Mouse (Mus musculus) kidney, postnatal 36 days (tissue): ENCODE measurements around the gene Pcbp4.

Experiments used
- DNase-seq, 2 experiments: peaks; one replicate each; pipeline ENCODE4 v3.0.0; 2021 to 2022; ENCODE audit warnings: mixed read lengths in 2 of 2

Pcbp4 gene

DNA sequence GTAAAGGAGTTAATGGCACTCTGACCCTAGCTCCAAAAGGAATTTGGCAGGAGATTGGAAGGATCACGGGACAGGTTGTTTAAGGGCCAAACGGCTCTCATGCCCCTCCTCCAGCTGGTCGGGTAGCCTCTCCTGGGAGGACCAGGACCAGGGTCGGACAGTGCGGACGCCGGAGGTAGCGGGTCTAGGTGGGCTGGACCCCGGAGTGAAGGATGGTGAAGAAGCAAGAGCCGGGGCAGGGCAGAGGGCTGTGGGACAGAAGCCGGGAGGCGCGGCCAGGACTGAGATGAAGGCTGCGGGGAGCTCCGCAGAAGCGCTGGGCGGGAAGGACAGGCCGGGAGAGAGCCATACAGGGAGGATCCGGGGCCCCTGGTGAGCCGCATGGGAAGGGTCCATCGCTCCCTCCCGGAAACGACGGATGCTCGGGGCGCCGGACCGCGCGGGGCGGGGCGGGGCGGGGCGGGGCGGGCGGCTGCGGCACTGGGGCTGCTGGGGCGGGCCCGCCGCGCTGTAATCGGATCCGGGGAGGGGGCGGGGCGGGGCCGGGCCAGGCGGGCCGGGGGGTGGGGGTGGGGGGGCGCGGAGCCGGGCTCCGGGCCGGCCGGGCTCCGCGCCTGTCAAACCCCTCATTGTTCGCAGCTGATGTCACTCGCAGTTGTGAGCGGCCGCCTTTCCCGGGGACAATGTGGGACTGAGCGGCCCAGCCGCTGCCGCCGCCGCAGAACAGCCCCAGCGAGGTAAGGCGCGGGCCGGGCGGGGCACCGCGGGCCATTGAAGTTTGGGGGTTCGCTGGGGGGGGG, at the start of gene Pcbp4:
Gene Pcbp4, plus strand, starts transcription at position 21 of the 800 bp plus-strand sequence.
- DNase-seq = peak; percentile 84 to 90

DNA sequence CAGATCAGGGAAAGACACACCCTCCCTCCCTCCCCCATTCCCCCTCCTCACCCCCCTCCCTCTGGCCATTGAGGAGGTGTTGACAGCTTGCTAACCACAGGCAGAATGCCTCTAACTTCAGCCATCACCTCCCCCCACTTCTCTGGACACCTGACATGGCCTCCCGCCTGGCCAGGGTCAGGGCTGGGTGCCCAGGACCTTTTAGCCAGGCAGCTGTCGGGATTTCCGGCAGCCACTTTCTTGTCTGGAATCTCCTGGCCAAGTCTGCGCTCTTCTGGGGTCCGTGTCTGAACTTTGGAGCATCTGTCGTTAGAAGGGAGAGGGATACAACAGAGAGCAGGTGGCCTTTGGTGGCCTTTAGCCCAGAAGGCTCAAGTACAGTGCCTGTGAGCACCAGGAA, 47.8 kb upstream of the Pcbp4 start:
- peak; percentile 66 to 75 for DNase-seq

DNA sequence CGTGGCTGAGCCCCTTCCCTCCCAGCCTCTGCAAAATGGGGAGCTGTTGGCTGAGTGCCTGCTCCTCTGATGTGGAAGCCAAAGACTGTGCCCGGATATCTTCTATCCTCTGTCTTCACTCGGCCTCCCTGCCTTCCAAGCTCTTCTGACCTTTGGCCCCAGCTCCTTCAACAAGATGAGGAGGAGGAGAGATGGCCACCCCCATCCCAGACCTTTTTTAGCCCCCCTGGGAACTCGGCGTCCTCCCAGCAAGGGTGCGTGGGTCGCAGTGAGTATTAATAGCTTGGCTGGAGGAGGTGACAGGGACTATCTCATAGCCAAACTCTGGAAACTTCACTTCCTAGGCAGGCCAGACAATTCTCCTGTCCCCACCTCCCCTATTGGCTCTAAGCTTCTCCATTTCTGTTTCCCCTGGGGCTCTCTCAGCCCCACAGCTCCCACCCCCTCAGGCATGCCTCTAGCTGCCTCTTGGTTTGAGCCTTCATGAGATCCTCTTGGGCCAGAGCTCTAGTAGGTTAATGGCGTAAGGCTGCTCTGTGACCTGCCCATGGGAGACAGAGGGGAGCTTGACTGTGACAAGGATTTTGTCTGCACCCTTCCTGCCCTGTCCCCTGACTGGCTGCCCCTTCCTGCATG, 46.5 kb upstream of the Pcbp4 start:
- peak; percentile 55 to 61 for DNase-seq

DNA sequence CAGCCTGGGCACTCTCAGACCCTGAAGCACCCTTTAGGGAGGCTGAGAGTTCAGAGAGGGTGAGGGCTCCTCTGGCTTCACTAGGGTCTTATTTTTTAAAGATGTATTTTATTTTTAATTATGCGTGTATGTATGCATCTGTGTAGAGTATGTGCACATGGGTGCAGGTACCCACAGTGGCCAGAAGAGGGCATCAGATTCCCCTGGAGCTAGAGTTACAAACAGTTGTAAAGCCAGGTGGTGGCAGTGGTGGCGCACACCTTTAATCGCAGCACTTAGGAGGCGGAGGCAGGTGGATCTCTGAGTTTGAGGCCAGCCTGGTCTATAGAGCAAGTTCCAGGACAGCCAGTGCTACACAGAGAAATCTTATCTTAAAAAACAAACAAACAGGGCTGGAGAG, 44.0 kb upstream of the Pcbp4 start:
- no peak for DNase-seq

DNA sequence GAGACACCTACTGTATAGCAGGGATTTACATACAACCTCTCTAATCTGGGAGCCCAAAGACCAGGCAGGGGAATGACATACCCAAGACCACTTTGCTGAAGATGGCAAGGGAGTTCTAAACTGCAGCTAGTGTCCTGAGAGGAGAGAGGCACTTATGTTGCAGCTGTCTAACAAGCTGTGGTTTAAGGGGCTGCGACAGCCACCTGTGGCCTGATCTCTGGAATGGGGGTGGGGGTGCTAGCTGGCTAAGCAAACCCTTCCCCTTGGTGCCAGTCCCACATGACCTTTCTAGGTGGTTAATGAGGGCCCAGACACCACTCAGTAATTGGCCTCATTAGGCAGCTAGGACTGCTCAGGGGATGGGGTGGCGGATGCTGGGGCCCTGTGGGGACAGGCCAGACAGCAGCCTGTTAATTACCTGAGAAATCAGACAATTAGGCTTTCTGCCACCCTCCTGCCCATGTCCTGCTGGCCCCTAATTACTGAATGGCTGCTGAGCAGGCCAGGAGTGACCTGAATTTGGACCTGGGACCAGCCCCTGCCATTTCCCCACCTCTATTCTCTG, 42.9 kb upstream of the Pcbp4 start:
- DNase-seq = no peak

DNA sequence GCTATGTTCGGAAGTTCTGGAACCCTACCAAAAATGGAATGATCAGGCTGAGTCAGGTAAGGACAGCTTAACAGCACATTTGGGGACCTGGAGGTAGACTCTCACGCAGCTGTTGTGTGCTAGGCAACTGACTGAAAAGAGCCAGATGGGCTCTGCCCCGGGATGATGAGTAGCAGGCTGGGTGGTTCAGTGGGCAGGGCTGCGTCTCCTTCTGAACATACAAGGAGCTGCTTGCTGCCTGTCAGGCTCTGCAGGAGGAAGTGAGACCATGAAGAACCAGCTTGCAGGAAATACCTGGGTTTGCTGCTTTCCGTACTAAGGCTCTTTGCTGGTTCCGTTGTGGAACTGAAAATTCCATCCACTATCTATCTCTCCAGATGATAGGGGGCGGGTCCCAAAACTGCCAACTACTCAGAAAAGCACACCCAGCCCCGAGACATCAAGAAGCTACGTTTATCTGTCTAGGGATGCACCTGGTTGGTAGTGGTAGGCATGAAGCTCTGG, 41.9 kb upstream of the Pcbp4 start:
- no peak for DNase-seq

DNA sequence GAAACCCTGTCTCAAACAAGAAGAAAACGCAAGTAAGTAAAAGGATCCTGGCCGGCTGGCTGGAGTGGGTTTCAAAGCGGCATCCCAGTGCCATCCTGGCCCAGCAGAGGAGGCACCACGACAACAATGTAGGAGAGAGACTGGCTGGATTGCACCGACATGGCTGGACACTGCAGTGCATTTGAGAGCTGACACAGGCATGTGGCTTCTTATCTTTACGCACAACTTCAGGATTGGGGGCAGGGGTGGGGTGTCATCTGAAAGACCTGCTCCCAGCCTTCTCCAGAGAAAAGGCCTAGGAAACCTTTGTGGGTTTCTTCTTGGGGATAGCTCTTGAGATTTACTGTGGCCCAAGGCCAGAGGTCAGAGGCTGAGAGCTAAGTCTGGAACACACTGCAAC, 41.4 kb upstream of the Pcbp4 start:
- DNase-seq = no peak

DNA sequence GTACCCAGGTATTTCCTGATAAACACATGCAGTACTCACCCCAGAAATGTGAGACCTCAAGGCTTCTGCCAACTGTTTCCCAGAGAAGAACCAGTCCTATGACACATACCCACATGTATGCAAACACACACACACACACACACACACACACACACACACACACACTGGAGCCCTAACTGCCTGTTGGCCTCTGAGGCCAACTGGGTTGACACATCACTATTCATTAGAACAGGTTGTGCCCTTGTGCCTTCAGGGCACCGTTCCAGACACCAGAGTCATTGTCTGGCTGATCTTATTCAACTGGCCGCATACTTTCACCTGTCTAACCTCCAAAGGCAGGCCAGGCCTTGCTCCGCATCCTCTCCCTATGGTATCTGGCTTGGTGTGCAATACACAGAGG, 40.9 kb upstream of the Pcbp4 start:
- peak in 1 of 2 experiments; percentile 46 for DNase-seq

DNA sequence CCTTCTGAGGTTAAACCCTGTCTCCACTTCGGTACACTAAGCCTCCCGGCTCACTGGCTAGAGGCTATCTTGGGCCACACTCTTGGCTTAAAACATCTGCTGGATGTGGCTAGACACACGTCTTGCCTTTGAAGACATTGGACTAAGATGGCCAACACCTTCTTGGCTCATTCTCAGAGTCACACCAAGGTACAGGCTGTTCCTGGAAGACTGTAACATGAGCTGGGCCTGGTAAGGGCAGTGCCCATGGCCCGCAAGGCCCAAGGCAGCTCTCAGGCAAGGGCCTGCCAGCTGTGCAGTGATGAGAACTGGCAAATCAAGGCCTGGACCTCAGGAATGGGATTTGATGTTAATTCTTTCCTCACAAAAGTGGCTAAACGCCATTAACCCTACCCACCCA, 39.5 kb upstream of the Pcbp4 start:
- no peak for DNase-seq

DNA sequence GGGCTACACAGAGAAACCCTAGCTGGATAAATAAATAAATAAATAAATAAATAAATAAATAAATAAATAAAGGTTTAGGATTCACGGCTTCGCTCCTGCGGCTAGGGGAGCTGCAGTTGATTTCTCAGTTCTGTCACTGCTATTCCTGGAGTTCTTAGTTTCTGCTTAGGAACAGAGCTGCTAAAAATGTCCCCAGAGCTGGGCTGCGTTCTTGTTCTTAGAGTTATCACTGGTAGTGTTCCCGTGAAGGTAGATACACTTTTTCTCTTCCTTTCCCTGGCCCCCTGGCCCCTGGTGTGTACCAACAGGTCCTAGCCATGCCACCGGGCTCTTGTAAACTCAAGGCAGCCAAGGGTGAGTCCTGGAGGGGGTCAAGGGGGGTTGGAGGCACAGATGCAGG, 36.3 kb upstream of the Pcbp4 start:
- no peak for DNase-seq

DNA sequence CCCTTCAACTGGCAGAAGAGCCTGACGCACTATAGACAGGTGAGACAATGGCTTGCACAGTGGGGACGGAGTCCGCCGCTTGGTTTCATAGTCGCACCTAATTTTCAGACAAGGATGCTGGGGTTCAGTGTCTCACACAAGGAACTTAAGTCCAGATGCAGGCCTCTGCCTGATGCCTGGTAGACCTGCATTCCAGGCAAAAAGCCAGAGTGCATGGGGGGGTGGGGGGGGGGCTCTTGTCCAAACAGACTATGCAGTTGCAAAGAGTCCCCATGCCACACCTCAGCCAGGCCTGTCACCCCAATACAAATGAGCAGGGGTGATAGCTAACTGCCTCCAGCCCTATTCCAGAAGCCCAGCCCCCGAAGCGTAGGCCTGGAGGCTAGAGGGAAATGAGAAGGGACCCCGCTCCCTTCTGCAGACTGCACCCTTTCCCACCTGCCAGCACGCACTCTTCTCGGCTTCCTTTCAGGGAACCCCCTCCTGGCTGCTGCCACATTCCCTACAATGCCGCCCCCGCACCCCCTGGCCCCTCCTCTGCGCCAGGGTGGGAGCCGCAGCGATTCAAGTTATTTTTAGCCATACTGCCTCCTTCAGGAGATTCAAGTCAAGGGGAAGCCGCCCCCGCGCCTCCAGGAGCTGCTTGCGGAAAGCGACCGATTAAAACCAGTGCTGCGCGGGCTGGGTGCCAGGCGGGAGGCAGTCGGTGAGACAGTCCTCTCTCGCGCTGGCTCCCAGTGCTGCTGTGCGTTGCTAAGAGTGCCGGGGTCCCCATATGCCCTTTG, 35.1 kb upstream of the Pcbp4 start:
- DNase-seq = peak; percentile 87 to 93

DNA sequence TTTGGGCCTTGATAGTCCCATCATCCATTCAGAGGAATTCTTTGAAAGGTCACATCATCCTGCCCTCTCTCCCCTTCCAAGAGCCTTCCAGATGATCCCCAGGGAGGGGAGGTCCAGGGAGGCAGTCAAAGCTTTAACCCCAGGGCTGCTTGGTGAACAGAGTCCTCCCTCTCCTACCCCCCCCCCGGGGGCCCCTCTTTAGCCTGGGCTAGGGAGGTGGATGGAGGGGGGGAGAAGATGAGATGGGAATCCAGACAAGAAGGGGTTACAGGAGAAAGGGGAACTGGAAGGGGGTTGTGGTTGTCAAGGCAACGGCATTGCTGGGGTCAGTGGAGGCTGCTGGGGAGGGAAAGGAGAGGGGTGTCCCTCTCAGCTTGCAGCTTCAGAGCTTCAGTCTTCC, 32.5 kb upstream of the Pcbp4 start:
- no peak for DNase-seq

DNA sequence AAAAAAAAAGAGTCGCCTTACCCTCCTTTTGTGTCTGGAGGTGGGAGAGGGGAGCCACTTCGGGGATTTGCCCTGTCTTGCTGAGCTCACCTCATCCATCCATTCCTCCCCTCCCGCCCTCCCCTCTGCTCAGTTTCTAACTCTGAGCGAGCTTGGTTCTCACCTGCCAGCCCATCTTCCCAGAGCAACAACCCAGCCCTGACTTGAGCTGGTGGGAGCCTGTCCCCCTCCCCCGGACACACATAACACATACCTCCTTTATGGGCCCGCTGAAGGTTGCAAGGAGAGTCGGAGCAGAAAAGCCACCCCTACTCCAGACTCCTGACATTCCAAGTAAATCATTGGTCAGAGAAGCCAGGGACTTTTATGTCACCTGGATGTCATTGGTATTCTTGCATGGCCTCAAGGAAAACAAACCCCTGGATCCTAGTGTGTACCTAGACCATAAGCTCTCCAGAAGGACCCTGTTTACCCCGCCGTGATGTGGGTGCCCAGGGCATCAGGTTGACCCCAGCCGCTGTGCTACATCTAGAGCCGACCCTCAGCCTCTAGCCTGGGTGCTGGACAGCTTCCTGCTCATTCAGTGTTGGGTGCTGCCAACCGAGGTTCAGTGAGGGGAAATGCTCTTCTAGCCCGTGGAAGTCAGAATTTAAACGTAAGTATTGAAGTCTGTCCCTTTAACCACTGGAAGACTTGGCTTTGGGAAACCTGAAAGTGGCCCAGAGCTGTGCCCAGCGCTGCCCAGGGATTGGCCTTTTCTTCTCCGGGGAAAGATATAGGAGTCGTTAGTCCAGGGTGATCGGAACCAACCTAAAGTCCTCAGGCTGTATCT, 31.8 kb upstream of the Pcbp4 start:
- DNase-seq = no peak

DNA sequence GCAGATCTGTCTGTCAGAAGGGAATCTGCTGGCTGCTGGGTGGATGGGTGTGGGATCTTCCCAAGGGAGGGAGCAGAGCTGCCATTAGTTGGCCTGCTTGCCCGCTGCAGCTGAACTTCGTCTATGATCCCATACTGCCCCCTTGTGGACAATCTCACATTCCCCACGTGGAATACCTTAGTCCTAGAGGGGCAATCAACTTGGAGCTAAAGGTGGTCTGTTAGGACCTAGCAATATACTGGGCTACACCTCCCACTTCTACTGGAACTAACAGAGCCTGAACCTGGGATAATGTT, 31.3 kb upstream of the Pcbp4 start:
- DNase-seq = peak; percentile 90 to 91

DNA sequence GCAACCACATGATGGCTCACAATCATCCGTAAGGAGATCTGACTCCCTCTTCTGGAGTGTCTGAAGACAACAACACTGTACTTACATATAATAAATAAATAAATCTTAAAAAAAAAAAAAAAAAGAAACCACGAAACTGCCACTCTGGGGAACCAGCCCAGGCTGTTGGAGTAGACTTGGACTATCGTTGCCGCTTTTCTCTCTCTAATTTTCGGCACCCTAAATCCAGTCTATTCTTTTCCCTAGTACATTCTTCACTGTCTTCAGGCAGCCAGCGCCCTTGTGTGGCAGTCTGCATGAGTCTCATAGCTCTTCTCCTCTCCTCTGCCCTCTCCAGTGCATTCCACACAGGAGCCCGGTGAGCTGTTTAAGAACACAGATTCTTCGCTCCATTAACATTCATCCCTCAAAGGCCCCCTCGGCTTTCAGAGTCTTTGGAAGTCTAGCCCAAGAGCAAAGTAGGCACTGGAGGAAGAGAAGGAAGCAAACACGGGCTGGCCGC, 24.3 kb upstream of the Pcbp4 start:
- no peak for DNase-seq

DNA sequence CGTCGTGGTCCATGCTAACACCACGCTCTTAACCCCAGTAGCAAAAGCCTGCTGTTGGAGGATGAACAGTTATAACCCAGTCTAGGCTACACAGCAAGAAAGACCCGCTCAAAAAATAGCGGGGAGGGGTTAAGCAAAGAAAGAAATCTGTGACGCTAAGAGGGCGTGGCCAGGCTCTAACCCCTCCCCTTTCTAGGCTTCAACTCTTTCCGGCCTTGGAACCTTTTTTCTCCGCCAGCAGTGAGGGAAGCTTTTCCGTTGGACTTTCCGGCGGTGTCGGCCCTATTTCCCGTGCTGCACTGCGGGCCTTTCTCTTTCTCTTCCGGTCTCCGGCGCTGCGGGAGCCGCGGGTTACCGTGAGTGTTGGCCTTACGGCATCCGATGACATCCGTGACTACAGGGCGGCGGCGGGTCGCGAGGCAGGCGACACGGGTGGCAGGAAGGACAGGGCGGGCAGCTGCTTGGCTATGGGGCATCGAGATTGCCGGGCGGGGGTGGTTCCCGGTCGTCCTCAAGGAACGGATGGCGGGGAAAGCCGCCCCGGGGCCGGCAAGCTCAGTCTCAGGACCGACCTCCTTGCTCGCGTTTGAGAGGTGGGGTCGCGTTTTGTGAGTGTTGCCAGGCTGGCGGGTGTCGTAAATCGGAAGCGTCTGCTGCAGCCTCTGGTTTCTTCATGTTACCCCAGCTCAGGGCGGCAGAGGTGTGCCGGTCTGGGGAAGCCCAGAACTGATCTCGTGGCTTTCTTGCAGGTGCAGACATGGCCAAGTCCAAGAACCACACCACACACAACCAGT, 23.7 kb upstream of the Pcbp4 start, which contains the start of gene Rpl29:
Gene Rpl29, plus strand, starts transcription at position 234 of the 794 bp plus-strand sequence.
- DNase-seq = peak; percentile 97

DNA sequence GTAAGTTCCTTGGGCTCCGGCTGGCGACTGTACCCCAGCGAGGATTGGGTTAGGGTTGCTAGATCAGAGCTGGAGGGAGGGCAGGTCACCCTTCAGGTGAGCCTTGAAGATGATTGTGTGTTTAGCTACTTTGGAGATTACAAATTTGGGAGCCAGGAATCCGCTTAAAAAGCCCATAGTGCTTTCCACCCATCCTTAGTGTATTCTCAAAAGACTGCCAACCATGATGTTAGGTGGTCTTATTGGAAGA, 23.2 kb upstream of the Pcbp4 start:
- no peak for DNase-seq

DNA sequence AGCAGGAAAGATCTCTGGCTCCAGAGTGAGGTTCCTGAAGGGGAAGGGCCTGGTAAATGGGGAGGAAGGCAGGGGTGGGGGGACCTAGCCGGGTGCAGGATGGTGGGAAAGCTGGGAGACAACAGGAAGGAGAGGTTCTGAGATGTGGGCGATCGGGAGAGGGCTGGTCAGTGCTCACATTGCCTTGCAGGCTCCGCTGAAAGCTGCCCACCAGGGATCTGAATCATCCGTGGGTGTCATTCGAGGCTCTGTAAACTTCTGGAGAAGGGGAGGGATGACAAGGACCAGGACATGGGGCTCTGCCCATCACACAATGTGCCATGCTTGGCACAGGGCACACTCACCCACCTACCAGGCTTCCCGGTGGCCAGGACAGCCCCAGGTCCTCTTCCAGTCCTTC, 19.7 kb upstream of the Pcbp4 start:
- DNase-seq = peak in 1 of 2 experiments; percentile 4

DNA sequence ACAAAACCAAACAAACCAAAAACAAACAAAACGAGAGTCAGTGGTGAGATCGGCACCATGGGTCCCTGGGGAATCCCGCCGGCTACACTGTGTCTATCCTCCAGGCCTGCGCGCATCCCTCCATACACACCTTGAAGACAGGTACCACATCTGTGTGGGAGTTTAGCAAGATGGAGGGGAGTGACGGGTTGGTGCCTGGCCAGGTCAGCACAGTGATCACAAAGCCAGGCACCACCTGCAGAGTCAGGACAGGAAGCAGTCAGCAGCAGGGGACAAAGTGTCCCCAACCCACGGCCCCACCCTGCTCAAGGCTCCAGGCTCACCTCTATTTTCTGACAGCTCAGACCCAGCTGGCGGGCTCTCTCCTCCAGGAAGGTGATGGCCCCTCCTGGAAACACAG, 16.5 kb upstream of the Pcbp4 start:
- peak in 1 of 2 experiments; percentile 23 for DNase-seq

DNA sequence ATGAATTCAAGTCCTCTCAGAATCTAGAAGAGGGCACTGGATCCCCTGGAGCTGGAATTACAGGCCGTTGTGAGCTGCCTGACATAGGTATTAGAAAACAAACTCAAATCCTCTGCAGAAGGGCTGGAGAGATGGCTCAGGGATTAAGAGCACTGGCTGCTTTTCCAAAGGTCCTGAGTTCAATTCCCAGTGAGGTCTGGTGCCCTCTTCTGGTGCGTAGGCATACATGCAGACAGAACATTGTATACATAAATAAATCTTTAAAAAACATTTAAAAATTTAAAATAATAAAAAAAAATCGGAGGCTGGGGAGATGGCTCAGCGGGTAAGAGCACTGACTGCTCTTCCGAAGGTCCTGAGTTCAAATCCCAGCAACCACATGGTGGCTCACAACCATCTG, 10.4 kb upstream of the Pcbp4 start:
- peak in 1 of 2 experiments; percentile 42 for DNase-seq

DNA sequence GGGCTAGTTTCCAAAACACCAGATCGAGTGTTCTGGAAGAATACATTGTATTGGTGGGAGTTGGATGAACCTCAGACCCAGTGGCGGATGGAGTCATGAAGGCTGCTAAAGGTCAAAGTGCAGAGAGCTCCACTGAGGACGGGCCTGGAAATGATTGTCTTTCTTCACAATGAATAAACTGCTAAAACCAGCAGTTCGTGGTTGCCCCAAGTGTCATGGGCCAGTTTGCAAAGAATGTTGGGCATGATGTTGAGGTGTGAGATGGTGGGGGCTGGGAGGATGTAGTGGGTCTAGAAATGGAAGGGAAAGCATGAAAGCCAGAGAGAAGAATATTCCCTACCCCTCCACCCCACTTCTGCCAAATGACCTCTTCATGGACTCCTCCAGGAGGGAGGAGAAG, 8.3 kb upstream of the Pcbp4 start:
- peak; percentile 73 to 79 for DNase-seq

DNA sequence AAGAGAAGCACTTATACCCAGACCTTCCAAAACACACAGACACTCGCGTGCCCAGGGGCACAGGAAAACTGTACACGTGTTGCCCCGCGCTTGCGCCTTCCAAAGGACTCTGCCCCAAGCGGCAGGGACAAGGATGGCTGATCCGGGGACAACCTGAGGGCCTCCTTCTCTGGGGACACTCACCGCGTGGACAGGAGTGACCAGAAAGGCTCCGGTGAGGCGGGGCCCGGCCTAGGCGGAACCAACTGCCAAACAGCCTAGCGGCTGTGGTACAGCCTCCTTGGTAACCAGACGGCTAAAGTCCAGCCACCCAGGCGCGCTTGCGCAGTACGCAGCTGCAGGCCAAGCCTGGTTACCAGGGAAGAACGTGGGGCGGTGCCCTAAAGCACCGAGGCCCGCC, 5.7 kb upstream of the Pcbp4 start, which contains the start of the genes Abhd14b and Abhd14a:
Gene Abhd14b, plus strand, starts transcription at position 112 of the 400 bp plus-strand sequence.
Gene Abhd14a, minus strand, starts transcription at position 331 of the 400 bp plus-strand sequence.
- peak; percentile 98 to 99 for DNase-seq
